Mouse (Mus musculus): Measurements from ENCODE around the gene Usp32. TPM values are rescaled to one million over a fixed set of nuclear protein-coding genes. Genes with fewer than 3 reads are reported as not detected.
"Not testable (repeated sequence)": the region's sequence is repeated elsewhere in the genome, so short reads cannot be mapped to it uniquely, and the experiment has no call there.

The Usp32 gene
- polyA plus RNA-seq, 1 experiment from 2014 or later: 7.8 TPM

DNA sequence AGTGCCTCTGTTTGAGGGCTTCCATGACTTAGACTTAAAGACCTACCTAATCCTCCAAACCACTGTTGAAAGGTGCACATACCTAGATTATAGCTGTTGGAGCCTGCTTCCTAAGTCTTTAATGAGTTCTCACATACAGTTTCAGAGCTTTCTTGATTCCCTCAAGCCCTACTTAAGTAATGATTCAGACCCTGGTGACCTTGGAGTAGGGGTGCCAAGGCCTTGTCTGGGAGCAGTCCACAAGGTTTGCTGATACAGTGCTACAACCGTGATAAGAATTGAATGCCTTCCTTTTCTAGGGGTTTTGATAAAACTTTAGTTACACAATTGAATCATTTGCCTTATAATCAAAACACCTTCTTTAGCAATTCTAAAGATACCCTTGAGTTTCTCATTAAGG, 27.5 kb upstream of the Usp32 start:
- no peak overlapping the region for H3K27ac ChIP-seq
- no peaks in the 10 kb centered on the region for H3K36me3 ChIP-seq (replicated peaks)
- ATAC-seq (ENCODE audit: low FRiP score): no peak
- no peak overlapping the region for H3K4me3 ChIP-seq (replicated peaks)
- WGBS: 66% methylated on average over 1 of the region's 1 CpGs
- no peaks in the 10 kb centered on the region for H3K9me3 ChIP-seq
- no peak overlapping the region for H3K4me2 ChIP-seq
- peaks cover 6% of the 10 kb centered on the region; the same call in 1 of the 2 replicates for H3K27me3 ChIP-seq
- H3K4me1 ChIP-seq: peaks cover 10% of the 10 kb centered on the region
- no peak overlapping the region for H3K9ac ChIP-seq

DNA sequence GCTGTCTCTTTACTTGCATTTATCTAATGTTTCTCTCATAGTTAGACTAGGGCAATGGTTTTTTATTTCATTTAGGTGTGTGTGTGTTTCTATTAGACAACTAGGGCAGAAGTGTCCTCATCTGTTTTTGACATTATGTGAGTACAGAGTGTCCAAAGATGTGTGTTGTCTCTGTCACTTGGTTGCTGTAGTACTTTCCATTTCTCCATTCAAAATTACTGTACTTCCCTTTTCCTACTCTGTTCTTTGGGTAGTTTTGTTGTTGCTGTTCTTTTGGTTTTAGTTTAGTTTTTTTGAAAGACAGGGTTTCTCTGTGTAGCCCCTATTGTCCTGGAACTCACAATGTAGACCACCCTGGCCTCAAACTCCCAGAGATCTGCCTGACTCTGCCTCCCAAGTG, 24.4 kb upstream of the Usp32 start:
- ATAC-seq (ENCODE audit: low FRiP score): no peak
- Histone ChIP-seq H3K4me1 (no peaks in the 10 kb centered on the region), H3K9me3 (no peaks in the 10 kb centered on the region), H3K27ac (no peak overlapping the region), H3K4me3 (replicated peaks) (no peak overlapping the region), H3K36me3 (replicated peaks) (no peaks in the 10 kb centered on the region), H3K9ac (no peak overlapping the region), H3K27me3 (no peaks in the 10 kb centered on the region), H3K4me2 (no peak overlapping the region)

DNA sequence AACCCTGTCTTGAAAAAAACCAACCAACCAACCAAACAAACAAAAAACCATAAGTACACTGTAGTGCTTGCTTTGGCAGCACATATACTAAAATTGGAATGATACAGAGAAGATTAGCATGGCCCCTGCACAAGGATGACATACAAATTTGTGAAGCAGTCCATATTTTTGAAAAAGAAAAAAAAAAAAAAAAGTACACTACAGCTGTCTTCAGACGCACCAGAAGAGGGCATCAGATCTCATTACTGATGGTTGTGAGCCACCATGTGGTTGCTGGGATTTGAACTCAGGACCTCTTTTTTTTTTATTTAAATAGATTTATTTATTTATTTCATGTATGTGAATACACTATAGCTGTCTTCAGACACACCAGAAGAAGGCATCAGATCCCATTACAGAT, 23.1 kb upstream of the Usp32 start:
- not testable (repeated sequence) for H3K36me3 ChIP-seq (replicated peaks); H3K9me3 ChIP-seq; ATAC-seq (ENCODE audit: low FRiP score); H3K4me1 ChIP-seq; H3K27me3 ChIP-seq; H3K27ac ChIP-seq; H3K4me3 ChIP-seq (replicated peaks); H3K9ac ChIP-seq; H3K4me2 ChIP-seq
- whole genome bisulfite sequencing: 83% methylated on average over 1 of the region's 1 CpGs

DNA sequence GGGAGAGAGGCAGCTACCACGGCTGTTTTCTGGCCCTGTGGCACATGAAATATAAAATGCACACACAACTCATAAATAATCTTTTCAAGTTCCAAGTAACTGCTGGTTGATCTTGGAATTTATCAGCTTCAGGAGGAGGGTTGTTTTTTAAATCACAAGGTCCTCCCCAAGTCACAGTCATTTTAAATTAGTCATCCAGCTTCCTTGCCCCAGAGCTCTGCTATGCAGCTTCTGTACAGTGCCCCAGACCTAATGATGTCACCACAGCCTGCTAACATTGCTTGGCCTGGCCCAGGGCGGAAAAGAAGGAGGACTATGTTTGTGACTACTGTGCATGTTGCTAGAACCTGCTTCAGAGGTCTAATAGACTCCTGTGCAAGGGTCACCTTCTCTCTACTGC, 17.3 kb upstream of the Usp32 start:
- Histone ChIP-seq H3K4me3 (replicated peaks) (no peak overlapping the region), H3K4me2 (no peak overlapping the region), H3K4me1 (no peaks in the 10 kb centered on the region), H3K9ac (no peak overlapping the region), H3K36me3 (replicated peaks) (no peaks in the 10 kb centered on the region), H3K27me3 (no peaks in the 10 kb centered on the region), H3K27ac (no peak overlapping the region), H3K9me3 (no peaks in the 10 kb centered on the region)
- no peak for ATAC-seq (ENCODE audit: low FRiP score)
- WGBS: 76% methylated on average over 2 of the region's 2 CpGs

DNA sequence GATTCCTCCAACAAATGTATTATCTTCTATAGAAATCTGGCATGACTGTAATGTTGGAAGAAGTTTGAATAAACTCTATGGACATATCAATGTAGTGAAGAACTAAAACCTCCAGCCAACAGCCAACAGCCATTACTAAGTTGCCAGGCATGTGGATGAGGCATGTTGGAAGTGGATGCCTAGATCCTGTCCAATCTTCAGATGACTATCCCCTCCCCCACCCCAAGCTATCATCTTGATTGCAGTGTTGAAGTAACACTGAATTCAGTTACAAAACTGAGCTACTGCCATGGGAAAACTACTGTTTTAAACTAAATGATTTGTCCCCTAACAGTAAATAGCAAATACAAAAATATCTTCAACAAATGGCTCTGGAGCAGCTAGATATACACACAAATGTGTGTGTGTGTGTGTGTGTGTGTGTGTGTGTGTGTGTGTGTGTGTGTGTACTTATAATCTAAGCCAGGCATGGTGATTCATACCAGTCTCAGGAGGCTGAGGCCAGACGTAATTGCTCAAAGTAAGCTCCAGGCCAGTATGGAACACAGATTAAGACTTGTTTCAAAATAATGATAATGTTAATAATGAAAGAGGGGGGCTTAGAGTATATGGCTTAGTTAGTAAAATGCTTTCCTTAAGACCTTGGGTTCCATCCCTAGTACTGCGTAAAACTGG, 12.4 kb upstream of the Usp32 start:
- WGBS: 91% methylated on average over 2 of the region's 2 CpGs
- Histone ChIP-seq H3K9ac (no peak overlapping the region), H3K4me3 (replicated peaks) (no peak overlapping the region), H3K4me1 (no peaks in the 10 kb centered on the region), H3K27ac (no peak overlapping the region), H3K27me3 (no peaks in the 10 kb centered on the region), H3K36me3 (replicated peaks) (no peaks in the 10 kb centered on the region), H3K9me3 (no peaks in the 10 kb centered on the region), H3K4me2 (no peak overlapping the region)
- no peak for ATAC-seq (ENCODE audit: low FRiP score)

DNA sequence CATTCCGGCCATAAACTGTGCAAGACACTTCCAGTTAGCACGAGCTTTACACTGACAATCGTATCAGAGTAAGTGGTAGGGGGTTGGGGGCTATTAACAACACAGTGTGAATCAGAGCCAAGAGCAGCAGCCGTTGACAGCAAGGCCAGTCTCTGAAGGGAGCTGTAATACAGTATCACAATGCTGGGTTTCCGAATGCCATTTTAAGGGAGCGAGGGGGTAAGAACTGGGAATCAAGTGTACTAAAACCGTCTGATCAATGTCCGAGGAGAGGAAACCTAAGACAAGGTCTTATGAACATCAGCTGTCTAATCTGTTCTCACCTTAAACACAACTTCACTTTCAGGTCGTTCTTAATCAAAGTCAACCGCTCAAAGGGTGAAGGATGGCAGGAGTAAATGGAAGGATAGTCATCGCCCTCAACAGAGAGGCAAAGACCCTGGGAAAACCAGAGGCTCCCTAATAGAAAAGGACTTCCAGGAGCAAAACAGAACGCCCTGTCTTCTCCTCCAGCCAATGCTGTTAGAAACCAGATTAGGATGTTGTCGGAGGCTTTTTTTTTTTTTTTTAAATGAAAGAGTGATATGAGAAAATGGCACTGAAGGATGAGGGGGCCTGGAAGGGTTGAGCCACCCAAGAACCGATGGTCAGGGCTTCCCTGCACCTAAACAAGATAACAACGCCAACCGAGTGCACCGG, 1.0 kb downstream of the Usp32 start:
- Histone ChIP-seq H3K9ac (peak overlapping the region; percentile 91), H3K27ac (peak overlapping the region; percentile 77), H3K27me3 (no peaks in the 10 kb centered on the region), H3K4me2 (peak overlapping the region; percentile 76), H3K4me3 (replicated peaks) (peak overlapping the region; percentile 79), H3K36me3 (replicated peaks) (no peaks in the 10 kb centered on the region), H3K4me1 (peaks cover 14% of the 10 kb centered on the region), H3K9me3 (no peaks in the 10 kb centered on the region)
- WGBS: 2% methylated on average over 17 of the region's 17 CpGs
- ATAC-seq (ENCODE audit: low FRiP score): no peak

DNA sequence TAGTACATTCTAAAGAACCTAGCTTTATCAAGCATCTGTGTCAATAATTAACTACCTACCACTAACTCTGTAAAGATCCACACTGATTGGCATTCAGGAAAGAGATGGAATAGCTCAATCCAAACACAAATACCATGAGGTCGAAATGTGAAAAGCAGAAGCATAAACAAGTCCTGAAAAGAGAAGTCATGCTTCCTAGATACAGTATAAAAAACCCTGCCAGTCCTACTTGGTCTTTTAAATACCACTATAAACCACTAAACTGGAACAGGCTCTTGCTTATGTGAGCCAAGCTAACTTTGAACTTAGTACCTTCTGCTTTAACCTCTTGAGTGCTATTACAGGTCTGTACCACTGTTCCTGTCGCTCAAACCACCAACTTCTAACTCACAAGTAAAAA, 8.4 kb downstream of the Usp32 start:
- Histone ChIP-seq H3K27me3 (no peaks in the 10 kb centered on the region), H3K4me1 (no peaks in the 10 kb centered on the region), H3K4me3 (replicated peaks) (no peak overlapping the region), H3K36me3 (replicated peaks) (no peaks in the 10 kb centered on the region), H3K4me2 (no peak overlapping the region), H3K9ac (no peak overlapping the region), H3K9me3 (no peaks in the 10 kb centered on the region), H3K27ac (no peak overlapping the region)
- no peak for ATAC-seq (ENCODE audit: low FRiP score)
- WGBS: 83% methylated on average over 2 of the region's 2 CpGs

DNA sequence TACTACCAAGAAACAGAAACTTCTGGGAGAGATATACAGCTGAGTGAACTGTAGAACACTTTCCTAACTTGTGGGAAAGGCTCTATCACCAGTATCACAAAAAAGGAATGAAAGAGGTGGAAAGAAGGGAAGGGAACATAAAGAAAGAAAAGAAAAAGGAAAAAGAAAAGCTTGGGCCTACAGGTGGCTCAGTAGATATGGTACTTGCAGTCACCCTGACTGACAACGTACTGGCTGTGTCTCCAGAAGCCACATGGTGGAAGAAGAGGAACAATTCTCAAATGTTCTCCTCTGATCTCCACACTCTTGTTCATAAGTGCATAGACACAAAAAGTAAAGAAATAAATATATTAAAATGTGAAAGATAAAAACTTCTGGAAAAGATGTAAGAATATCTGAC, 11.1 kb downstream of the Usp32 start:
- H3K4me3 ChIP-seq (replicated peaks): no peak overlapping the region
- ATAC-seq (ENCODE audit: low FRiP score): no peak
- no peaks in the 10 kb centered on the region for H3K9me3 ChIP-seq
- no peaks in the 10 kb centered on the region for H3K27me3 ChIP-seq
- no peak overlapping the region for H3K9ac ChIP-seq
- no peak overlapping the region for H3K27ac ChIP-seq
- H3K36me3 ChIP-seq (replicated peaks): no peaks in the 10 kb centered on the region
- no peaks in the 10 kb centered on the region for H3K4me1 ChIP-seq
- H3K4me2 ChIP-seq: no peak overlapping the region
- WGBS: 97% methylated on average over 1 of the region's 1 CpGs

DNA sequence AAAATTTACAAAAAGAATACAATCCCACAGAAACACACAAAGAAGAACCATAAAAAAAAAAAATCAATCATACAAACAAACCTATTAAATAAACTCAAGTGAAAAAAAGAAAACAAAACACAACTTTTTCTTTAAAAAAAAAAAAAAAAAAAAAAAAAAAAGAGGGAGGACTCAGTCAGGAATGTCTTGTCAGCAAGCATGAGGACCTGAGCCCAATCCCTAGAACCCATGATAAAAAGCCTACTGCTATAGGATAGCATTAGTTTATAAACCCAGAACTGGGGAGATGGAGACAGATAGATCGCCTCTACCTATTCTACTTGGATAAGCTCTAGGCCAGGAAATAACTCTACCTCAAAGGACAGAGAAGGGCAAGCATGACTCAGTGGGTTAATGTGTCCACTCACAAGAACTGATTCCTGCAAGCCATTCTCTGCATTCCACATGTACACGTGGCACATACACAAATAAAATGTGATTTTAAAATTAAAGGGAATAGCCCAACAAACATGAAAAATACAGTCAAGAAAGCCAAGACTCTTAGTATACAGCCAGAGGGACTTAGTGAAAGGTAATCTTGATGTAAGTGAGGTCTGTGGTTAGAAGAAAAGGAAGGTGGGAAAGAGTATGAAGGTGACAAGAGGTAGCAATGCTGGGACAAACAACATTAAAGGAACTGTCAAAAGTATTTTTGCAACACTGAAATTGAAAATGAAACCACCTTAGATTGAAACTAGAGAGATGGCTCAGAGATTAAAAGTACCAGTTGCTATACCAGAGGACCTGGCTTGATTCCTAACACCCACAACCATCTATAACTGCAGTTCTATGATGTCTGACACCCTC, 13.5 kb downstream of the Usp32 start:
- no peaks in the 10 kb centered on the region for H3K36me3 ChIP-seq (replicated peaks)
- WGBS: 81% methylated on average over 2 of the region's 2 CpGs
- H3K9ac ChIP-seq: no peak overlapping the region
- no peaks in the 10 kb centered on the region for H3K4me1 ChIP-seq
- no peaks in the 10 kb centered on the region for H3K9me3 ChIP-seq
- ATAC-seq (ENCODE audit: low FRiP score): no peak
- H3K27me3 ChIP-seq: no peaks in the 10 kb centered on the region
- H3K4me2 ChIP-seq: no peak overlapping the region
- H3K4me3 ChIP-seq (replicated peaks): no peak overlapping the region
- no peak overlapping the region for H3K27ac ChIP-seq

DNA sequence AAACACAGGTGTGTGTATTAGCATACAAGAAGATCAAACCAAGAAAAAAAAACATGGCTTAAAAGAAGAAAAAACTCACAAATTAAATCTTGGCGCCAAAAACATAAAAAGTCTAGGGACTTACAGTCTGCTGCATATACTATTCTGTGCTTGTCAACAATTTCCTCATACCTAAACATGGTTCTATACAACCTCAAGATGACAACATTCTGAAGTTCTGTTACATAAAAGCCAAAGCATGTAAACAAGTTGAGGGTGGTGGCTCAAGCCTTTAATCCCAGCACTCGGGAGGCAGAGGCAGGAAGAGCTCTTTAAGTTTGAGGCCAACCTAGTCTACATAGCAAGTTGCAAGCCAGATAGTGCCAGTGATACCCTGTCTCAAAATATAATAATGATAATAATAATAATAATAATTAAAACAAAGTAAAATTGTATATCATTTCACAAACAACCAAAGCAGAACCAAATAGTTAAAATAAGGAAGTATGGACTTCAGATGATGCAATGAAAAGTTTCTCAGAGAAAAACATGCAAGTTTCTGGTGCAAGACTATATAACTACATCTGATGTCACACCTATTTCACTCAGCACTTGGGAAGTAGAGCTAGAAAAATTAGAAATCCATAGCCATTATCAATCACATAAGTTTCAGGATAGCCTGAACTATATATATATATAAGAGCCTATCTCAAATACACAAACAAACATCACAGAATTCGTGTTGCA, 16.5 kb downstream of the Usp32 start:
- no peaks in the 10 kb centered on the region for H3K4me1 ChIP-seq
- H3K27ac ChIP-seq: no peak overlapping the region
- H3K4me2 ChIP-seq: no peak overlapping the region
- H3K4me3 ChIP-seq (replicated peaks): no peak overlapping the region
- no peaks in the 10 kb centered on the region for H3K9me3 ChIP-seq
- H3K27me3 ChIP-seq: no peaks in the 10 kb centered on the region
- no peaks in the 10 kb centered on the region for H3K36me3 ChIP-seq (replicated peaks)
- ATAC-seq (ENCODE audit: low FRiP score): no peak
- 93% methylated on average over 3 of the region's 3 CpGs for whole genome bisulfite sequencing
- H3K9ac ChIP-seq: no peak overlapping the region

DNA sequence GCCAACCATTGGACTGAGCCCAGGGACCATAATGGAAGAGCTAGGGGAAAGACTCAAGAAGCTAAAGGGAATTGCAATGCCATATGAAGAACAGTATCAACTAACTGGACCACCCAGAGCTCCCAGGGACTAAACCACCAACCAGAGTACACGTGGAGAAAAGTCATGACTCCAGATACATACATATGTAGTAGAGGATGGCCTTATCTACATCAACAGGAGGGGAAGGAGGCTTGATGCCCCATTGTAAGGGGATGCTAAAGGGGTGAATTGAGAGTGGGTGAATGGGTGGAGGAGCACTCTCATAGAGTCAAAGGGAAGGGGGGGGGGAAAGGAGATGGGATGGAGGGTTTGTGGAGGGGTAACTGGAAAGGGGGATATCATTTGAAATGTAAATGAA, 17.9 kb downstream of the Usp32 start:
- no peaks in the 10 kb centered on the region for H3K36me3 ChIP-seq (replicated peaks)
- H3K4me1 ChIP-seq: no peaks in the 10 kb centered on the region
- WGBS: 94% methylated on average over 1 of the region's 1 CpGs
- H3K27ac ChIP-seq: no peak overlapping the region
- ATAC-seq (ENCODE audit: low FRiP score): no peak
- no peaks in the 10 kb centered on the region for H3K9me3 ChIP-seq
- no peak overlapping the region for H3K9ac ChIP-seq
- H3K4me3 ChIP-seq (replicated peaks): no peak overlapping the region
- no peak overlapping the region for H3K4me2 ChIP-seq
- H3K27me3 ChIP-seq: no peaks in the 10 kb centered on the region

DNA sequence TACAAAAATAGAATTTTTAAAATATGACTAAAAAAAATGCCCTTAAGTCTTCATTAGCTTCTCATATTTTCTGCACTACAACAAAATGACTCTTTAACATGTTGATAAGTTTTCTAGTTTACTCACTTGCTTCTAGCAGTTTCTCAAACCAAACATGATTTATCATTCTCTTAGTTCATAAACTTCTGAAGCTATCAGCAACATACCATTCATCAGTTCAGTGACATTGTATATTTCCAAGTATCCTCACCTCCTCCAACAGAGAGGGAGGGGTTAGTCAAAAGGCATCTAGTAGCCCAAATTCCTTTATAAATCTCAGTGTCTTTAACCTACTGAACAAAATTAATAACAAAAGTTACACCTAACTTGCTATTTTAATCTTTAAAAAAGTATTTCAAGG, 22.8 kb downstream of the Usp32 start:
- Histone ChIP-seq H3K36me3 (replicated peaks) (no peaks in the 10 kb centered on the region), H3K27ac (no peak overlapping the region), H3K9ac (no peak overlapping the region), H3K9me3 (no peaks in the 10 kb centered on the region), H3K27me3 (no peaks in the 10 kb centered on the region), H3K4me2 (no peak overlapping the region), H3K4me1 (no peaks in the 10 kb centered on the region), H3K4me3 (replicated peaks) (no peak overlapping the region)
- no peak for ATAC-seq (ENCODE audit: low FRiP score)
